Mouse (Mus musculus) bone marrow, adult 2 months (tissue): ENCODE results near the gene Qtrt1.

ENCODE experiments used
- CTCF ChIP-seq: fragments of 200-500 bp; IDR thresholded peaks from 2 replicates; pipeline ENCODE4 v1.5.1; 2011; ENCODE audit warnings: low read length, control low read depth; ENCODE audit not compliant: control insufficient read depth, insufficient read depth
- POLR2A ChIP-seq: fragments of 200-500 bp; IDR thresholded peaks from 2 replicates; pipeline ENCODE4 v1.6.1; 2011; ENCODE audit warnings: low read depth, mild to moderate bottlenecking, control low read depth, low read length, borderline replicate concordance; ENCODE audit not compliant: control insufficient read depth

DNA sequence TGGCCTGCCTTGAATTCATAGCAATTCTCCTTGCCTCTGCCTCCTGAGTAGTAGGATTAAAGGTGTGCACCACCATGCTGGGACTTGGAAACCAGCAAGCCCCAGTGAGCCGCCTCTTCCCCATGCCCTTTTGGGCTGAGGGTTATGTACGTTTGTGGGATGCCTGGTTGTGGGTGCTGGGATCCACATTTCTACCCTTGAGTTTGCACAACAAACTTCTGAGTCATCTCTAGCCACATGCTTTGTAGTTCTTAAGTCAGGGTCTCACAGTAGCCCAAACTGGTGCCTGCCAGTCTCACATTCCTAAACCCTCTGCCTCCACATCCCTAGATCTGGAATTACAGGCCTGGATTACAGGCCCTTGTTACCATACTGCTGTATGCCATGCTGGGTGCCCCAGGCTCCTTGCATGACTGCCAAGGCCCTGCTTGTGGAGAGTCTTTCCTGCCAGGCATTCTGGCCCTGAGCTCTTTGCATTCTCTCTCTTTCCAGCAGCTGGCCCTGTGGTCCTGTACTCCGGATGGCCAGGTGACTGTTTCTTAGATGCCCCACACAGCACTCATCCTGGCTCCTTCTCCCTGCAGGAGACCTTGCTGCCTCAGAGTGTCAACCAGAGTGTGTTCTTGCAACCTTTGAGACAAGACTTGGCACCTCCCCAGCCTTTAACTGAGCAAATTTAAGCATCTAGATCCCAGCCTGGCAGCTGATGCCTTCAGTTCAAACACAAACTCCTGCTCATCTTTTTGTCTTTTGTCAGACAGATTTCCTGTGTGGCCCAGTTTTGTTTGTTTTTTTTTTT is 52.3 kb downstream of the Qtrt1 start:
- TF ChIP-seq CTCF (no peak), POLR2A (no peak)
